Mouse (Mus musculus): ENCODE results near the gene Slc15a1.

Slc15a1 gene

GRCm38 (mm10) chr14:121493712-121494111 is 11.3 kb downstream of the Slc15a1 start:
- no peak for DNase-seq (ENCODE audit: low read depth in 2 of 2, low spot score in 2 of 2)

DNA sequence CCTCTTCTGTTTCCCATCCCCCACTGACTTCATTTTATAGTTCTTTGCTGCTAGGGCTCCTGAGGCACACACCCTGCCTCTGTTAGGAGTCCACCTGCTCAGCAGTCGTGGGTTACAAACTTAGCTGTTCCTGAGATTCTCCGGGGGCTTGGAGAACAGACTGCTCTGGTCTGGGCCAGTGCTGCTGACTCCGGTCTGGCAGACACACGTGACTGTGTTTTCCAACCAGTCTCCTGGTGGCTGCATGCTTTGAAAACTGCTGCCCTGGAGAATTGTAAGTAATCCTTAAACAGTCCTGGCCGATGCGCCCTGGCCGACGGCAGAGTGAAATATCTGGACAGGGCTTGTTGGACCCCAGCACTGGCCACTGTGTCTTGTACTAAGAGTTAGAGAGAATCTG is 12.7 kb downstream of the Slc15a1 start:
- DNase-seq (ENCODE audit: low read depth in 2 of 2, low spot score in 2 of 2), result no peak

- no peak for DNase-seq (ENCODE audit: low read depth in 2 of 2, low spot score in 2 of 2)
These were observed 19.3 kb downstream of the Slc15a1 start for GRCm38 (mm10) chr14:121485722-121486121.

DNA sequence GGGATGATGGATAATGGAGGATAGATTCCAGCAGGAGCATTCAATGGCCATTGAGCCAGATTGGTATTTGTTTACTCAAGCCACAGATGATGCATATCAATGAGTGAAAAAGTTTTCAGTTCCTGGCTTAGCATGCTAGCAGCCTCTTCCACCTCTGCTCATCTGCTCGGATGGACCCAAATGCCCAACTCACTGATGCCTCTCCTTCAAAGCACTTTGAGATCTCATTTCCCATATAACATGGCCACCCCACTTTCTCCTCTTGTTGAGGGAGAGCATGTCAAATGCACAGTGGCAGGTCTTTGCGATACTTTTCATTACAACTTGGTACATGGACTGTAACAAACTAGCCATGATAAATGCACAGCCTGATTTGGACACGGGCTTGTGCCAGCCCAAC is 20.6 kb downstream of the Slc15a1 start:
- DNase-seq (ENCODE audit: low read depth in 2 of 2, low spot score in 2 of 2), result no peak

DNA sequence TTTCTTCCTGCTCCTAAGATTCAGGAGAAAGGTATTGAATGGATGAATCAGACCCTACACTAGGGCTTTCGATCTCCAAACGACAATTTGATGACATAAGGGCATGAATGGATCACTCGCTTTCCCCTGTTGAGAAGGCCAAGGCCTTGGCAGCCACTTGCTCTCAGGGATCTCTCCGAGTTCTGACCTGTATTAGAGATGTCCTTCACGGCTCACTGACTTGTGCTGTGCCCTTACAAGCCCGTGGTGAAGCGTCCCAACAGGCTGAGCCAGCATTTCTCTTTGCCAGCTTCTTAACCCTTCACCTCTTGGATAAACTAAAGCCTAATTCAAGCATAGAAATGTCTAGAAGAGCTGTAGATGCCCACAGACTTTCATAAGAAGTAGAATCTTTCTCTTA is 22.9 kb downstream of the Slc15a1 start:
- no peak for DNase-seq (ENCODE audit: low read depth in 2 of 2, low spot score in 2 of 2)

DNA sequence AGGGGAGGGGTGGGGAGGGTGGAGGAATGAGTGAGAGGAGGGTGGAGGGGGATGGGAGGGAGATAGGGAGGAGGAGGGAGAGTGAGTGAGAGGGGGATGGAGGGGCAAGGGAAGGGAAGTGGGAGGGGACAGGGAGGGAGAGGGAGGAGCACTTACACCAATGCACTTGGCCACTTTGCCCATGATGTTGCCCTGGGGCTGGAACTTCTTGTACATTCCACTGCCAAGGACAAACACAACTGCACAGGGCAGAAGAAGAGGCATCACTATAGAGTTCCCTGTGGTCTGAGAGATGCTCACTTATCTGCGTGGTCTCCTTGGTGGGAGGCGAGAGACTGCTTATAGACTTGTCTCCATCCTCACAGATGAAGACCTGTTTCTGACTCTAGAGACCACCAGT is 23.5 kb downstream of the Slc15a1 start:
- no peak for DNase-seq (ENCODE audit: low read depth in 2 of 2, low spot score in 2 of 2)

DNA sequence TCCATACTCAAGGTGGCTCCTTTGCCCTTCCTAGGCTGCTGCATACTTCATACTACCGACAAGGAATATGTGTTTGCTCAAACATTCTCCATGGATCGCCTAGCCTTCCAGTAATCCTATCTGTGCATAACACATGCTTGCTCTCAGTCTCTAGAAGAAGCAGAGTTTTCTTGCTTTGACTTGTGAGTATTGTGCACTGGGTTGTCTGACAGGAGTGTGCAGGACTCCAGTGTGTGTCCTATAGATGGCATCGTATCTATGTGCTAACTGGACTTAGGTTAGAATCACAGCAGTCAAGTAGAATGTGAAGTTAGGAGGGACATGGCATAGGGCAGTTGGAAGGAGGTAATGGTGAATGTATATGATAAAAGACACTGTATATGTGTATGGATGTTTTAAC is 26.0 kb downstream of the Slc15a1 start:
- DNase-seq (ENCODE audit: low read depth in 2 of 2, low spot score in 2 of 2), result no peak

GRCm38 (mm10) chr14:121477925-121478693 is 26.9 kb downstream of the Slc15a1 start:
- DNase-seq (ENCODE audit: low read depth in 2 of 2, low spot score in 2 of 2), result peak; percentile 28 to 39

GRCm38 (mm10) chr14:121473869-121474268 is 31.2 kb downstream of the Slc15a1 start:
- DNase-seq (ENCODE audit: low read depth in 2 of 2, low spot score in 2 of 2), result no peak

DNA sequence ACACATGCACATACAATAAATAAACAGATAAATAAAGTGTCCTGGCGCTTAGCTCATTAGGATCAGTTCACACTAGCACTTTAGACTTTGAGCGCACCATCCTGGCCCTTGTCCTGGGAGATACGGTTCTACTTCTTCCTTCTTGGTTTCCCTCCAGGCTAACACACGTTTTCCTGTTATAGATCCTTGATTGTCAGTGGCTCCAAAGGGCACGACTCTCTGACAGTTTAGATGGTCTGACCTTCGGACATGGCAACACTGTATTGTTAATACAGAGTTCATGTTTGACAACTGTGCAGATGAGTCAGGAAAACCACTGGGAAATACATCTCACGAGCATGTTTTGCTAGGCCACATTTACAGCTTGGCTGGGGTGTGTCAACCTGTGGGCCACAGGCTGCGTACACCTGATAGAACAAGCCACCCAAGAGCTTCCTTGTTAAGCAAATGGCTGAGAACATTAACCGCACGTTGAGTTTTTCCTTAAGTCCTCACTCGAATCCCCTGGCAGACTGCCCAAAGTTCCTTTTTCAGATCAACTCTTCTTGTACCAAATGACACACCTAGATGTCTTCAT is 33.4 kb downstream of the Slc15a1 start:
- no peak for DNase-seq (ENCODE audit: low read depth in 2 of 2, low spot score in 2 of 2)

DNA sequence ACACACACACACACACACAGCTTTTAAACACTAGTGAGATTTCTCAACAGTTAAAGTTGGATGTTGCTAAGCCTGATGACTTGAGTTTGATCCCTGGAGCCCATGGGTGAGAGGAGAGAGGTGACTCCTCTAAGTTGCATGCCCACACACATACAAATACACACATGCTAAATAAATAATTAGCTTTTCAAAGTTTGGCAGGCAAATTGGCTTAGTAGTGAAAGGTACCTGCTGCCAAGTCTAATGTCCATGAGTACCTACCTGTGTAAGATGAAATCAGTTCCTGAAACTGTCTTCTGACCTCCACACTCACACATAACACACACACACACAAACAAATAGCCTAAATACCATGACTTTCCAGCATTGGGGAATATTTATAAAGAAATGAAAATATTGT is 35.5 kb downstream of the Slc15a1 start:
- no peak for DNase-seq (ENCODE audit: low read depth in 2 of 2, low spot score in 2 of 2)

DNA sequence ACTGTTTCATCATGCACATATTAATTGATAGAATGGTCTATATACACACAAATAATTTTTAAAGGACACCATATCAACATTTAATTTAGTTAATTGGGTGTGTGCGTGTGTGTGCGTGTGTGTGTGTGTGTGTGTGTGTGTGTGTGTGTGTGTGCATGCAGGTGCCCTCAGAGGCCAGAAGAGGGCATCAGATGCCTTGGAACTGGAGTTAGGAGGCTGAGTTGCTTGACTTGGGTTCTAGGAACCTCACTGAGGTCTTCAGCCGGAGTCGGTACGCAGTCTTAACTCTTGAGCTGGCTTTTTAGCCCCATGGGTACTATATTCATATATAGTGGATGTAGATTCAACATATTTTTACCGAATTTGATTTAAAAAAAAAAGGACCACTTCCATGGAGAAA is 37.4 kb downstream of the Slc15a1 start:
- DNase-seq (ENCODE audit: low read depth in 2 of 2, low spot score in 2 of 2), result no peak

GRCm38 (mm10) chr14:121466501-121466900 is 38.6 kb downstream of the Slc15a1 start:
- no peak for DNase-seq (ENCODE audit: low read depth in 2 of 2, low spot score in 2 of 2)

DNA sequence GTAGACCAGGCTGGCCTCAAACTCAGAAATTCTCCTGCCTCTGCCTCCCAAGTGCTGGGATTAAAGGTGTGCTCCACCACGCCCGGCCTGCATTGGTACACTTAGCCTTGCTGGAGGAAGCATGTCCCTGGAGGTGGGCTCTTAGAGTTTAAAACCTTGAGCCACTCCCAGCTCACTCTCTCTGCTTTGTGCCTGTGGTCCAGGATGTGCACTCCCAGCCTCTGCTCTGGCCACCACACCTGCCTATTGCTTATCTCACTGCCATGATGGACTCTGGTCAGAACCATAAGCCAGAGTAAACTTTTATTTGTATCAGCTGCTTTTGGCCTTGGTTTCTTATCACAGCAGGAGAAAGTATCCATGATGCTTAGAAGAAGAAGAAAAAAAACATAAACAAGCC is 40.7 kb downstream of the Slc15a1 start:
- no peak for DNase-seq (ENCODE audit: low read depth in 2 of 2, low spot score in 2 of 2)

GRCm38 (mm10) chr14:121462756-121463155 is 42.3 kb downstream of the Slc15a1 start:
- no peak for DNase-seq (ENCODE audit: low read depth in 2 of 2, low spot score in 2 of 2)

- DNase-seq (ENCODE audit: low read depth in 2 of 2, low spot score in 2 of 2), result no peak
These were observed 44.1 kb downstream of the Slc15a1 start for GRCm38 (mm10) chr14:121460966-121461365.

DNA sequence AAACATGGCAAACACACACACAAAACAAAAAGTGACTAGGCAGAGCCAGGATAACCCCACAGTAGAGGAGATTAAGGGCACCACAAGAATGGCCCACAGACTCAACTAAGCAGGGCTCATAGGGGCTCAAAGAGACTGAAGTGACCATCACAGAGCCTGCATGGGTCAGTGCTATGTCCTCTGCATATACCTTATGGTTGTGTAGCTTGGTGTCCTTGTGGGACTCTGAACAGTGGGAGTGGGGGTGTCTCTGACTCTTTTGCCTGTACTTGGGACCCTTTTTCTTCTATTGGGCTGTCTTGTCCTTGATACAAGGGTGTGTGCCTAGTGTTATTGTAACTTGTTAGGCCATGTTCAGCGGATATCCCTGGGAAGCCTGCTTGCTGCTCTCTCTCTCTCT is 46.5 kb downstream of the Slc15a1 start:
- DNase-seq (ENCODE audit: low read depth in 2 of 2, low spot score in 2 of 2), result no peak

GRCm38 (mm10) chr14:121457536-121457935 is 47.5 kb downstream of the Slc15a1 start:
- no peak for DNase-seq (ENCODE audit: low read depth in 2 of 2, low spot score in 2 of 2)

- no peak for DNase-seq (ENCODE audit: low read depth in 2 of 2, low spot score in 2 of 2)
These were observed 48.4 kb downstream of the Slc15a1 start for GRCm38 (mm10) chr14:121456416-121457285.

DNA sequence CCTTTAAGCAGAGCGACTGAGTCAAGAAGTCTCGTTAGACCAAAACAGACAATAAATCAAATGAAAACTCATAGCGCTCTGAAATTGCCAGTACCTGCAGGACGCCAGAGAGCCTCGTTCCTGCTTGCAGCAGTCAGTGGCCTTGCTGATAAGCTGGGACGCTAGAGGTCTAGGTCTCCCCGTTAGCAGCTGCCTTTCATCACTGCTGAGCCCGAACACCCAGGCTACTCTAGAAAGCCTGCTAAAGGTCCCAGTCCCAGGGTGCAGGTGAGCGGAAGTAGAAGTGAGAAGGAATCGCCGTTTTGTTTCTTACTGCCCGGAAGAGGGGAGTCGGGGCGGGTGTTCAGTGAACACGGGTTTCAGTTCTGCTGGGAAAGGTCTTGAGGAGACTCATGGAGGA is 49.1 kb downstream of the Slc15a1 start:
- no peak for DNase-seq (ENCODE audit: low read depth in 2 of 2, low spot score in 2 of 2)

DNA sequence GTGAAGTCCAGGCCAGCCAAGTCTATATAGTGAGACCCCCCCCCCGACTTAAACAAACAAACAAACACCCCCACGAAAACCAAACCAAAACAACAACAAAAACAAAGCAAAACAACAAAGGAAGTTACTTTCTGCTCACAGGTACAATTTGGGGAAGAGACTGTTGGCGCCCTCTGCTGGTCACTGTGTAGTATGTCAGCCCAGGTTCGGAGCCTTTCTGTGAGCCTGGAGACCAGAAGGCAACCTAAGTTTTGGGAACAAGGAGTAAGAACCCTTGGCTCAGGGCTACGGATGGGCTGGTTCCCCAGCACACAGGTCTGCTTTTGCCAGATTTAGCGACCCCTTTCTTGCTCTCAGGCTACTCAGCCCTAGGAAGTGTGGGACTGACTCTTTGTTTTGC is 49.5 kb downstream of the Slc15a1 start:
- DNase-seq (ENCODE audit: low read depth in 2 of 2, low spot score in 2 of 2), result peak; percentile 59 to 62

- DNase-seq (ENCODE audit: low read depth in 2 of 2, low spot score in 2 of 2), result no peak
These were observed 51.9 kb downstream of the Slc15a1 start for GRCm38 (mm10) chr14:121453130-121453529.
